Mouse (Mus musculus) cerebellum, postnatal 10 days (tissue): ENCODE results near the gene Hoxc6.

Experiments used
- DNase-seq, 2 experiments: peaks; one replicate each; pipeline ENCODE4 v3.0.0; 2021; ENCODE audit warnings: mixed read lengths in 2 of 2

Hoxc6 gene

GRCm38 (mm10) chr15:102992206-102992605 lies 5.9 kb upstream of the Hoxc6 start:
- no peak for DNase-seq

DNA sequence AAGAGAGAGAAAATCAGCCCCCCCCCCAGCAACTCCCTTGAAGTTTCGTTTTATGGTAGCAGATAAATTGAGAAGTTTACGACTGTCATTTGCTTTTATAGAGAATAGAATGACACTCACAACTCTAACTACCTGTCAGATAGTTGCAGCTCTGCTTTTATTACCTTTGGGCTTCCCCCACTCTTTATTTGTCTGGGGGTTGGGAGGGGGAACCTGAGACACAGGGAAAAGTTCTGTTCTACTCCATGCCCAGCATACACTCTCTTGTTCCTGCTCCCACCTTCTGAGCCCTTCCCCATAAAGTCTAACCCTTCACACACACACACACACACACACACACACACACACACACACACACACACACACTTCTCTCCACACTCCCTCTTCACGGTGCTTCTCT lies 5.2 kb upstream of the Hoxc6 start:
- DNase-seq, result no peak

GRCm38 (mm10) chr15:102996548-102996947 lies 1.5 kb upstream of the Hoxc6 start:
- DNase-seq, result no peak

- no peak for DNase-seq
Measured at GRCm38 (mm10) chr15:102997431-102997830, 626 bp upstream of the Hoxc6 start.

- no peak for DNase-seq
Measured at GRCm38 (mm10) chr15:102998608-102999182, 638 bp downstream of the Hoxc6 start.

GRCm38 (mm10) chr15:102999183-102999831 lies 1.2 kb downstream of the Hoxc6 start:
- DNase-seq, result peak in 1 of 2 experiments; percentile 54

DNA sequence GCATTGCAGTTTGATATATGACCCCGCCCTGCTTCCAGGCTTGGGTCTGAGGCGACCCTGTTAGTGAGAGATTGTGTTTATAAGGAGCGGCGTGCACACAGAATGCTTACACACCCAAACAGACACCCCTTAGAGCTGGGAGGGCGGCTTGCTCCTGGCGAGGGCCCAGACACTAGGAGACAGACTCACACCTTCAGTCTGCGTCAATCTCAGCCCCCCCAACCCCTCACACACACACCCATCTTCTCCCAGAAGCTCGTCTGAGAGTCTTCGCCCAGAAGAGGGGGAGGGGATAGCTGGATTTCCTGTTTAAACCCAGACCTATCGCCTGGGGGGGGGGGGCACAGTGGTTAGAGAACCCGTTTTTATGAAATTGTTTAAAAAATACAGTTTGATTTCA lies 1.9 kb downstream of the Hoxc6 start:
- DNase-seq, result no peak

GRCm38 (mm10) chr15:103000501-103000901 lies 2.4 kb downstream of the Hoxc6 start:
- no peak for DNase-seq

DNA sequence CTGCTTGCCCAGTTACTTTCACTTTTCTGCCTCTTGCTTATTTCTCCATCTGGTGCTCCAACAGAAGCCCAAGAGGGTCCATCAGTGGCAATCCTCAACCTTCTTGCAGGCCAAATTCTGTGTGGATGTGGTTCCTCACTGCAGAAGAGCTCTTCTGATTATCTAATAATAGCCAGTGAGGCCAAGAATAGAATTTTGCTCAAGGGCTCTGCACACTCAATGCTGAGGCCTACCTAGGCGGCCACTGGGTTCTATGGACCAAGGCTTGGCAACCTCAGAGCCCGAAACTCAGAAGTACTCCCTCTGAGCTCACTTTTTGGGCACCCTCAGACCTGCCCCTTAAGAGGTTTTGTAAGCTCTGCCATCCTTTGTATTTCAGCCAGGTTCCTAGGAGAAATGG lies 3.3 kb downstream of the Hoxc6 start:
- DNase-seq, result no peak

DNA sequence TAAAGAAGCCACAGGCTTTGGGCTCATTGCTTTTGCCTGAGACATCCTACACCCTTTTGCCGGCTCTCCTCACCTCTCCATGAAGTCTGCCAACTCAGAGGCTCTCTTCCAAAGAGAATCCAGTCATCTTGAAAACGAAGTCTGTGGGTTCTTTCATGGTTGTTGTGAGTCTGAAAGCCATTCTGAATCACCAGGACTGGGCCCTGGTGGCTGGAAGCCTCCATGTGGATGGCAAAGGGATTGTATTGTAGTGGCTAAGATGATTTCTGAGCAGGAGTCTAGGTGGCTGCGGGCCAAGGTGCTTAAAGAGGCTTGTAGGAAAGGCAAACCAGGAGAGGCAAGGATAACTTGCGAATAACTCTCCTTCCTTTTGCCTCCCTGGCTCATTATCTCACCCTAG lies 4.1 kb downstream of the Hoxc6 start:
- no peak for DNase-seq

DNA sequence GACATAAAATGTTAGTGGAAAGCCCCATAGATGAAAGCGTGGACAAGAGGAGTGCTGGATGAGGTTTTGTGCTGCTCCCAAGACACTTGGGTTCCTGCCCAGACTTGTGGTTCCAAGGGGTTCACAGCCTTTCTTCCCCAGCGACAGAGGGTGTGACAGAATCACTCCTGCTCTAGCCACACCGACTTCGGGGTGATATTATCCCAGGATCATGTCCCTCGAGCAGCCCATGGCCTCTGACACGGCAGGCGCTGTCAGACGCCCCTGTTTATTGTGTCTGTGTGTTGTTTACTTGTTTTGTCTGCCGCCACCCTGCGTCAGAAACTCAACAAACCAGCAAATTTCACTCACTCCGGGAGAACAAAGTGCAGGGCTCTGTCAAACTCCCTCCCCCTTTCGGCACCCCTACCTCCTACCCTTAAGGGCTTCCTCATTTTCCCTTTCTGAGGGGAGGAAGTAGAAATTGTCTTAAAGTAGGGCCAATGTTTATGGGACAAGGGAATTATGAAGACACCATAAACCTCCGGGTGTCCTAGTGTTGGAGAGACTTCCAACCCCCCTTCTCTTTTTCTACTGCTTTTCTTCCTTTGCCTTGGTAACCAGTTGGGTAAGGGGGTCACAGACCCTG lies 4.9 kb downstream of the Hoxc6 start:
- no peak for DNase-seq

GRCm38 (mm10) chr15:103005308-103005707 lies 7.3 kb downstream of the Hoxc6 start:
- no peak for DNase-seq

GRCm38 (mm10) chr15:103005797-103006196 lies 7.7 kb downstream of the Hoxc6 start:
- DNase-seq, result no peak

DNA sequence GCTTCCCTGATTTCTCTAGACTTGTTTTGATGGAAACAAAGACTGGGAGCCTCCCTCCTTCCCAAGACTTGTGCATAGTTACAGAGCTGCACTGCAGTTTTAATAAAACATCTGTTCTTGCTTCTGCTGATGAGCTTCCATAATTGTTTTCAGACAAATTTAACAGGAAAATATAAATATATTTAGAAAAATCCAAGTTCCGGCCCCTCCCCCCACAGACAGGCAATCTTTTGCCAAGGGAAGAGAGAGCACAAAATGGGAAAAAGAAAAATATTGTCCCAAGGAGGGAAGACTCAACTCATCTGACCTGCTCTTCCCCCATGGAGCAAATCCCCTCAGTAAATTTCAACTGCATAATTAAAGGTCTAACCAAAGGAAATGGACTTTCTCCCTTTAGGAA lies 8.3 kb downstream of the Hoxc6 start:
- DNase-seq, result no peak

GRCm38 (mm10) chr15:103009265-103010111 lies 11.4 kb downstream of the Hoxc6 start:
- no peak for DNase-seq

DNA sequence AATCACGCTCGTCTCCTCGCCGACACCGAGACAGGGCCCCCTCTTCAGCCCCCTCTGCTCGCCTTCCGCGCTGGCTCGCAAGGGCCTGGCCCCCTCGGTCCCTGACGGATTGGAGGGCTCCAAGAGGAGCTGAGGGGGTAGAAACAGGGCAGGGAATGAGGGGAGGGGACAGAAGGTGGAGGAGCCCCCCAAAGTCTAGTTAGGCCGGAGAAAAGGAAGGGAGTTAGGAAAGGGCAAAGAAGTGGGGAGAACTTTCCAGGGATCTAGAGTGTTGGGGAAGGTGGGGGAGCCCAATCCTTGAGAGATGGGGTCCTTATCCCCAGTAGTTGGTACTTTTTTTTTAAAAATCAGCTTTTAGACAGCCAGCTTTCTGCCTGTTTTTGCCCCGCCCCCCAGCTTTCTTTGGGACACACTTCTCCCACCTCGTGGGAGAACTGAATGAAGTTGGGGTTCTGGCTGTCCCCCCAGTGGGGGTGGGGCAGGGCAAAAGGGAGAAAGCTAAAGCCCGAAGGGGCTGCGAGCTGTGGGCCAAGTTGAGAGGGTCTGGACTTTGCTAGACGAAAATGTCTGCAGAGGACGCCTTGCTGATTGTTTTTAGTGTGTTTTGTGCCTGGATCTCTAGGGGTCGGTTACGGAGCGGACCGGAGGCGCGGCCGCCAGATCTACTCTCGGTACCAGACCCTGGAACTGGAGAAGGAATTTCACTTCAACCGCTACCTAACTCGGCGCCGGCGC lies 12.2 kb downstream of the Hoxc6 start:
- no peak for DNase-seq

- DNase-seq, result no peak
Measured at GRCm38 (mm10) chr15:103010847-103011555, 12.9 kb downstream of the Hoxc6 start.

GRCm38 (mm10) chr15:103011928-103012486 lies 13.9 kb downstream of the Hoxc6 start:
- DNase-seq, result no peak

DNA sequence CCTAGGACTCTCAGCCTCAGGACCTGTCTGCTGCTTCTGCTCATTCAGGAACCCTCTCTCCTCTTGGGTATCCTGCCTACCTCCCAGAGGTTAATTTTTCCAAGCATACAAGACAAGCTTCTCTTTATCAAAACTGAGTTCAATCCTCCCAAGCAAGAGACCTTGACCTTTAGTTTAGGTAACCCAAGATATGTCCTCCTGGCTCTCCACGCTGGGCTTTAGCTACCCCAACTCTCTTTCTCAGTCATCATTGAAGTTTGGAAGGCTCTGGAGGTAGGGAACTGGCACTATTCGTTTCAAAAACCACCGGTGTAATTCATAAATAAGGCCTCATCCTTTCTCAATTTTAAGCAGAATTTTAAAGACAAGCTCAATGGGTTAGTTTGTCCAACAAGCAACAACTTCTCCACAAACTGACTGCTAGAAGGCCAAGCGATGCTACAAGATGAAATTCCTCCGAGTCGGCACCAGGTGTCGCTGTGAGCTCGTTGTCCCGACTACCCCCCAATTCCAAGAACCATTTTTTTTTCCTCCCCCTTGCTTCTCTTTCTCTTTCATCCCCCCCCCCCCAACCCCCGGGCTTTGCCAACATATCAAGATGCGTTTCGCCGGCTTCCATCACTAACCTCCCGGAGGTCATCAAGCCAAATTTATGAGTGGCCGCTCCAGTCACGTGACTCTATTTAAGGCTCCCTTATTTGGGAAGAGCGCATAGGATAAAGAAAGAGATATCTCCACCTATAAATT lies 15.4 kb downstream of the Hoxc6 start:
- peak; percentile 63 to 66 for DNase-seq

GRCm38 (mm10) chr15:103014166-103015008 lies 16.3 kb downstream of the Hoxc6 start:
- DNase-seq, result peak in 1 of 2 experiments; percentile 33
